Mouse (Mus musculus) small intestine, adult 2 months (tissue): ENCODE results near the gene Selenof.

Source experiments
- CTCF ChIP-seq: fragments of 200-500 bp; IDR thresholded peaks from 2 replicates; pipeline ENCODE4 v1.5.1; 2012; ENCODE audit warnings: low read depth, mild to moderate bottlenecking, control low read depth, inconsistent platforms, low read length, moderate library complexity, mixed read lengths; ENCODE audit not compliant: insufficient replicate concordance, insufficient read length; ENCODE audit errors: extremely low read depth
- POLR2A ChIP-seq: fragments of 200-500 bp; IDR thresholded peaks from 2 replicates; pipeline ENCODE4 v1.6.1; 2012; ENCODE audit warnings: low read depth, mild to moderate bottlenecking, control low read depth, inconsistent platforms, low read length, moderate library complexity

GRCm38 (mm10) chr3:144565212-144565611 is 4.9 kb upstream of the Selenof start:
- no peak for TF ChIP-seq CTCF
- TF ChIP-seq POLR2A = no peak
